Mouse (Mus musculus) left cerebral cortex, adult 18-20 months (tissue): ENCODE measurements around the gene Acsm1. TPM values are rescaled to one million over a fixed set of nuclear protein-coding genes. Genes with fewer than 3 reads are reported as not detected.
"Not testable (repeated sequence)": the region's sequence is repeated elsewhere in the genome, so short reads cannot be mapped to it uniquely, and the experiment has no call there.

Experiments used
- DNase-seq, 2 experiments: peaks; one replicate each; pipeline ENCODE4 v3.0.0; 2021 to 2022; ENCODE audit warnings: low spot score in 2 of 2, mixed read lengths in 1 of 2
- long read RNA-seq, 2 experiments: library from polyadenylated mRNA; stranded (forward); transcript quantifications; one replicate each; pipeline ENCODE4 v2.0.0; 2021
- total RNA-seq, 2 experiments: library from RNA; stranded (reverse); gene quantifications; 2 replicates each; pipeline ENCODE4 v1.2.3; 2021

The Acsm1 gene
- total RNA-seq, result not detected
- long read RNA-seq, experiment 1, result 0 reads
- long read RNA-seq, experiment 2, result 0 reads

DNA sequence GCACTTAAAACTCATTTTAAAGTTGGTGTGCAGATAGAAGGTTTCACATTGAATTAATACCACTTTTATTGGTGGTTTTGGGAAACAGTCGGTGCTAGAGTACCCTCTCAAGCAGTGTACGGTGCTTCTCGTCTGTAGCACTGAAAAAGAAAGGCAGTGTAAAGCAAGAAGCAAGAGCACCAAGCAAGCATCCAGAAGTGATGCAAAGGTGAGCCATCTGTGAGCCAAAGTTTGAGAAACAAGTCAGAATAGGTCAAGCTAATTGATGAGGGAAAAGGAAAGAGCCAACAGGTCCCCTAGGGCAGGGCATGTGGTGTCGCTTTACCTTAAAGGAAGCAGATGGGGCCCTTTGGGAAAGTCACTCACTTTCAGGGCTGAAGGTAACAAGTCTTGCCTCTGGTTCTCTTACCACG is at the start of gene Acsm1:
Gene Acsm1 (plus strand): TSS at position 363 of the 413 bp plus-strand sequence.
- DNase-seq, result no peak

DNA sequence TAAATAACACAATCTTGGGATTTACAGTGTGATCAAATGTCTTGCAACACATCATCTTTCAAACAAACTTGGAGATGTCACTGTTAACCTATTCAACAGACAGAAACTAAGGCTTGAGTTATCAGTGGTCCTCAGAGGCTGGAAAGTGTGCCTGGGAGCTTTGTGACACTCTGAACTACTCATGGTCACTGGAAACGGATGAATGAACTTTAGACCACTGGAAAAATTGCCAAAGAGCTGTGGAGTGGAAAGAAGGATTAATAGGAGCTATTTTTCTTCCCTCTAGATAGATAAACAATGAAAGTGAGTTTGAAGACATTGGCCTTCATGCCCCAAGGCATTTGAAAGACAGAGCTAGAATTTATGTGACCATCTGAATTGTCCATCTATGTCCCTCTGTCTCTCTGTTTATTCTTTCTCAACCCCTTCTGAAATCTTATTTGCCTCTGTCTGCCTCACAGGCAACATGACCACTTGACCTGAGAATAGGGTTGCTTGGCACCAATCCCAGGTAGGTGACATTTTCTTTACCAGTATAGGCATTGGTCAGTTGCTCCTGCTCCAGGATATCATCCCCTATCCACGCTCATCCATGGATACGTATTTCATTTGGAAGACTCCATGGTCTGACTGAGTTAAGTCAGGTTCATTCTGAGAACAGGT is 46.9 kb upstream of the Acsm1 start:
- DNase-seq, result no peak

DNA sequence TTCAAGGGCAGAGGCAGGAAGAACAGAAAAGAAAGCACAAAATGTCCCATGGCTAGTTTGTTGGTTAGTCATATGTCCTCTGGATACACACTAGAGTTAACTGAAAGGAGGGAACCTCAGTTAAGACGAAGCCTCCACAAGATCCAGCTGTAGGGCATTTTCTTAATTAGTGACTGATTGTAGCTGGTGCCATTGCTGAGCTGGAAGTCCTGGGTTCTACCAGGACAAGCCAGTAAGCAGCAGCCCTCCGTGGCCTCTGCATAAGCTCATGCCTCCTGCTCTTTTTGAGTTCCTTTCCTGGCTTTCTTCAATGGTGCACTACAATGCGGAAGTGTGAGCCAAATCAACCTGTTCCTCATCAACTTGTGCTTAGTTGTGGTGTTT is 46.4 kb upstream of the Acsm1 start:
- DNase-seq, result no peak

DNA sequence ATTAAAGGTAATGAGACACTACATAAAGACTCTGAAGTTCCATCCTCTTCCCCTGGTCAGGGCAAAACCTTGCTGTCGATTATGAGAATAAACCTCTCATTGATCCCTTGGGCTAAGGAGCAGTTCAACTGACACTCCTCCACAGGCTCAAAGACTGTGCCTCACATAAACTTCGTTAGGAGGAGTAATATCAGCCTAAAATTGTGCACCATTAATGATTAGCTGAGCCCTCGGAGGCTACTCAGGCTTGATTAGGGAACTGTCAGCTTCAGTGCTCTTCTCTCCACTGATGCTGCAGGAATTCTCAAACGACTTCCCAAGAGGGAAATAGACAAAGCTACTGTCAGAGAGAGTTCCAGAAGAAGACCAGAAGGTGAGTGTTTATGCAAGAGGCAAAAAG is 45.4 kb upstream of the Acsm1 start:
- no peak for DNase-seq

DNA sequence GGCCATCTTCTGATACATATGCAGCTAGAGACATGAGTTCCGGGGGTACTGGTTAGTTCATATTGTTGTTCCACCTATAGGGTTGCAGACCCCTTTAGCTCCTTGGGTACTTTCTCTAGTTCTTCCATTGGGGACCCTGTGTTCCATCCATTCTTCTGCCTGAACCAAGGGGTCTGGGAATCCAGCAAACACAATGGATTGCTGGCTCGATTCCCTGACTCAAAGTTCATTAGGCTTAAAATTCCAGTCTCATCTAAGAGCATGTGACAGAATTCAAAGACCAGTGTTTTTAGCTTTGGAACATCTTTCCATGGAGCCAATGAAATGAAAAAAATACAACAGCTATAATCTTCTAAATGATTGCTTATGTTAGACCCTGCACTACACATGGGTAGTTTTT is 44.4 kb upstream of the Acsm1 start:
- DNase-seq, result not testable (repeated sequence)

DNA sequence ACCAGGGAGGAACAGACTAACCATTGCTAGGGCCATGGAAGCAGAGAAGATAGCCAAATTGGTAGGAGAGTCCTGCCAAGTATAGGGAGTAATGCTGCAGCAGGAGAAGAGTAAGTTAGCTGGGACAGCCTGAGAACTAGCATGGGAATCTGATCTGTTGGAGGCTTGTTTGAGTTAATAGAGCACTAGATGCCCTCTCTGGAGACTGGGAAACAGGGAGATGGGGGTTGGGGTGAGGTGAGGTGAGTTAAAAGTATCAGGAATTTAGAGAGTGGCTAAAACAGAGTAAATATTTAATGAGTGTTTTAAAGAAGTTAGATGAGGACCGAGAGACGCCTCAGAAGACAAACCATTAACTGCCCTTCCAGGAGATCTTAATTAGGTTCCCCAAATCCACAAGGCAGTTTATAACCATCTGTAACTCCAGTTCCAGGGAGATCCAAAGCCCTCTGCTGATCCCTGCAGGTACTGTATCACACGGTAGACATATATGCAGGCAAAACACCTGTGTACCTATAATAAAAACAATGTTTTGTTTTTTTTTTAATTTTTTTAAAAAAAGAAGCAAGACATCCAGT is 12.2 kb upstream of the Acsm1 start:
- DNase-seq, result no peak

DNA sequence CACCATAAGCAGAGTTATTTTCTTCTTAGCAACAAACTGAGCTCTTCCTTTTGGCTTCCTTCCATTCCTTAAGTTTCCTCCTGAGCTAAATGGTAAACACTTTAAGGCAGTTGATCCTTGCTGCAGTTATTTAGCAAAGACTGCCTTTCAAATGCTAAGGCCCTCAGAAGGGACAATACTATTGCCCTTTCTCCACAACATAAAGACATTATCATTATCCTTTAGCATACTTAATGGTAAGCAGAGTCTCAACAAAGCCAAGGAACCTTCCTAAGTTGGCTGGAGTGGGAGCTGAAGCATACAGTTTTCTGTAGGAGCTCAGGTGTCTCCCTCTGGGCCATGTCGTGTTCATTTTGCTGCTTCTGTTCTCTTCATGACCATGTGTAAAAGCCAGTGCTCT is 11.5 kb upstream of the Acsm1 start:
- DNase-seq, result no peak

DNA sequence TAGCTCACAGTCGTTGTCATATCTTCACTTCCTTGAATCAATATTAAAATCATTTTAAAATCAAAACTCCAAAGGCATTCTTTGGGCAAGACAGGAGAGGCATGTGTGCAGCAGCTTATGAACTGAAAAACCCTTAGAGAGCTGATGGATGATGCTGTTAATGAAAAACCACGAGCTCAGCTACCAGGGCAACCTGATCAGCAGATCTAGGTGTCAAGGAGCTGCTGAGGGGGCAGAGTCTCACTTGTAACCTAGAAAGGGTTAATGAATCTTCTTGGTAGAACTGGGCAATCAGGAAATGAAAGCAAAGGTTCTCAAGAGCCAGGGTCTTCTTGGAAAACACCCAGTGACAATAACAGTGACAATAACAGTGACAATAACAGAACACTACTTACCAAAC is 10.3 kb upstream of the Acsm1 start:
- DNase-seq, result no peak

DNA sequence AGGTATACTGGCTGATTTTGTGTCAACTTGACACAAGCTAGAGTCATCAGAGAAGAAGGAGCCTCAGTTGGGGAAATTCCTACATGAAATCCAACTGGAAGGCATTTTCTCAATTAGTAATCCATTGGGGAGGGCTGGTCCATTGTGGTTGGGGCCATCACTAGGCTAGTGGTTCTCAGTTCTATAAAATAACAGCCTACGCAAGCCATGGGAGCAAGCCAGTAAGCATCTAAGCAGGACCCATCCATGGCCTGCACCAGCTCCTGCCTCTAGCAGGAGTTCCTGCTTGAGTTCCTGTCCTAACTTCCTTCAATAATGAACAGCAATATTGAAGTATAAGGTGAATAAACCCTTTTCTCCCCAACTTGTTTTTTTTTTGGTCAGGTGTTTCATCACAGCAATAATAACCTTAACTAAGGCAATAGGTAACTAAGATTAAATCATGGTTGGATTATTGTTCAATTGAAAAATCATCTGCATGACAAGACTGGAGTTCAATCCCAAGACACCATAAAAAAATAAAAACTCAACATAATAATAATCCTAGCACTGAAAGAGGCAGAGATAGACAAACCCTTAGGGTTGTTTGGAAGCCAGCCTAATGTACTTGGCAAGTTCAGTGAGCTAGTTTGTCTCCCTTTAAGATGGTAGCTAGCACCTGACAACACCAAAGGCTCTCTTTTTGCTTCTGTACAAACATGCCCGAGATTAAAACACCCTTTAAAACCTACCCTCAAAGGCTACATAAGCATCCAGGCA is 5.5 kb upstream of the Acsm1 start:
- no peak for DNase-seq

DNA sequence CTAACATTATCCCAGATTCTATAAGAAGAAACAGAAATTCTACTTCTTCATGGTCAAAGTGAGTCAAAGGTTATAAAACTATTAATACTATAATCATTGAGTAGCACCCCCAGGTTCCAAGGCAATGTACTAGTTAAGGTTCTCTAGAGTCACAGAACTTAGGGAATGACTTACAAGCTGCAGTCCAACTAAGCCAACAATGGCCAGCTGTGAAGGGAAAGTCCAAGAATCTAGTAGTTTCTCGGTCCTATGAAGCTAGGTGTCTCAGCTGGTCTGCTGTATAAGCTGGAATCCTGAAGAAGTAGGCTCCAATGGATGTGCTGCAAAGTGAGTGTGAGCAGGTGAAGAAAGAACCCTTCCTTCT is 4.9 kb upstream of the Acsm1 start:
- DNase-seq, result no peak

DNA sequence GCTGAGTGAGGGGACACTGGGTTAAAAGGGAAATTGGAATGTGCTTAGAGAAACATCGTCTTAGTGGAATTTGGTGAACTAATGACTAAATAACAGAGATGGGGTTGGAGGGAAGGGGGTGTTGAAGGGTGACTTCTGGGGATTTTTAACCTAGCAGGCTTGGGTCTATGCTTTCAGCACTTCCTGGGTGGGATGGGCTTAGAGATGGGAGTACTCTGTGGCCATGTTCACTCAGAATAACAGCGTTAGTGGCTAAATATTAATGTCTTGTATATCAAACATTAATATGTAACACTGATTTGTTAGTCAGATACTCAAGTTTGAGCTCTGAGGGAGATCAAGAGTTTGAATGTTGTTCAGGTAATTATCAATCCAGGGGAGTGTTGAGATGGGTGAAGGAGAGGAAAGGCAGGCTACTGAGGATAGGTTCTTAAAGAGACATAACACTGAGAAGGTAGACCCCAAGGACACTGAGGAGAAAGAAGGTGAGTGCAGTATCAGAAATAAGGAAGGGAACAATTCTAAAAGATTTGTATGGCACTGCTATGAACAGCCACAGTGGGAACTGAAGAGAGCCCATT is 1.8 kb upstream of the Acsm1 start:
- no peak for DNase-seq

DNA sequence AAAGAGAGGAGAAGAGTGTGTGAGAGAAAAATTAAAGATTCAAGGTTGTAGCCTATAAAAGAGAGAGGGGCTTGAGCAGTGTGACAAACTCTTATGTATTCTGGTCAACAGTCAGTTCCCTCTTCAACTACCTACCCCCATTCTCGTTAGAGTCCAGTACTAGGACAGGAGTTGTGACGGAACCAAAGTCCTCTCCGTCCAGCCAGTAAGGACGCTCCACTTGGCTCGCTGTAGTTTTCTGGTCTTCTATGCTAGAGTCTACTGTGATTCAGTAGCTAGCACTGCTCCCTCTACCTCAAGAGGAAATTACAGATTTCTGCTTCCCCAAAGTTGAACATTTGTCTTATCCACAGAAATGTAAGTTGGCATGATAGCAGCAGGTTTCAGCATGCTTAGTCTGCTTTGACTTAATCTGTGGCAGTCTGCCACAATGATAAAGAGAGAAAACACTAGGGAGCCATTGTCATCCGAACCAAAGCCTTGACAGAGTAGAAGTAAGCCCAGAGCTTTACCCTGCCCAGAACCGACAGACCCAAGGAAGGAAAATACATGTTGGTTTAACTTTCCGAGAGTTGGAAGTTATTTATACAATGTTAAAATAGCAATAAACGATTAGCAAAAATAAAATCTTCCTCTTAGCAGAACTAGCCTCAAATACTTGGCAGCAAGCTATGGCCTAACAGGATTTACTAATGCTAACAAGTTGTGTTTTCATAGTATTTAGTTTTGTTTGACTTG is 731 bp upstream of the Acsm1 start:
- no peak for DNase-seq

DNA sequence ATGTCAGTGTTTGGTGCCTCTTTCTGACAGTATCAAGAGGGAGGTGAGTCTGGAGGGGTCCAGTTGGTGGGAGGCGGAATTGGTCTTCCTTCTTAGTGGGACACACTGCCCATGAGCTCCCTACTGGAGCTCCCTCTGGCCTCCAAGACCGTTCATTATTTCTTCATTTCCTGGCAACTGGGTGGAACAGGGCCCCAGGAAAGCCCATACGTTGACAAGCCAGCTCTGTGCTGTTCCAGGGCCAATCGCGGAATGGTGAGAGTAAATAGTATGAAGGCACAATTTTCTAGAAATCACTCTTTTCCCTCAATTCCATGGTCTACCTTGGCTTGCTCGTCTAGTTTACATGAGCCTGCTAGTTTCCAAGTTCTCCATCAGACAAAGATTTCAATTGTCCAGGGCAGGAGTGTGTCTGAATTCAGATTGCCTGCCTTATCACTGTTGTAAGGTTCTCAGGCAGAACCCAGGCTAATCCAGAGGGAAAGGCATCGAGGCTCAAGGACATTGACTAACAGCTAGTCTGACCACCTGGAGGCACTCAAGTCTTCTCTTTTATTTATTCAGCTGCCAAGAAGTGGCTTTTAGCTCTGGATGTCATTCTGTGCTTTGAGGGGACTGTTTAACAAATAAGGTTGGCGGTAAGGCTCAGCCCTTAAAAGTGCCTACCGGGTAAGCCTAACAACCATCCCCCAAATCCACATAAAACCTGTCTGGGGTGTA is 1.1 kb downstream of the Acsm1 start:
- DNase-seq, result no peak

DNA sequence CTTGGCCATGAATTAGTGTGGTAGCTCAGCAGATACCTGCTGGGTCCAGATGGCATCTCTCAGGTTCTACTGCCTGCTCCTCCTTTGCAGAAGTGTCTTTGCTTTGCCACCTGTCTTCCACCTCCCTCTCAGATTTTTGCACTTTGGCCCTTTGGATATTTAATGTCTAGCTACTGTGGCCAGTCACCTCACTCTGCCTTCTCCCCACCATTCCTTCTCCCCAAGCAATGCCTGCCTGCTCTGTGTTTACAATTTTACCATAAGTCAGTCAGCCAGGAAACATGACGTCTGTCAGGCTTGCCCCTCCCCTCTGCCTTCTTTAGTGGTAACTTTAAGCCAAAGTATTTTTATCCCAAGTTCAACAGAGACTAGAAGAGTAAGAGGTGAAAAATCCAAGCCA is 9.7 kb downstream of the Acsm1 start:
- no peak for DNase-seq

DNA sequence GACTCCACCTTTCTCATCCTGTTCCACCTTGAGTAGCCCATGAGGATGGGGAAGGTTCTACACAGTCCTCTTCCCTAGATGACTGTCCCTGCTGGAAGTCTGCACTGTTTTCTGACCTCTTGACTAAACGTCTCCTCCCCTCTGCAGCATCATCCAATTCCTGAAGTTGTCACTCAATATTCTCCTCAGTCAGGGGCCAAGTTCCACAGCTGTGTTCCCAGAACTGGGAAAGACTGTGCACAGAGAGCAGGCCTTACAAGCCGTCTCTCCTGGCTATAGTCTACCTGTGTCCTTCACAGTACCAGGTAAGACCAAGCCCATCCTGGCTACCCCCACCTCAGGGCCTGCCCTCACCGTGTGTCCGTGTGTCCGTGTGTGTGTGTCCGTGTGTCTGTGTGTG is 10.8 kb downstream of the Acsm1 start:
- no peak for DNase-seq

DNA sequence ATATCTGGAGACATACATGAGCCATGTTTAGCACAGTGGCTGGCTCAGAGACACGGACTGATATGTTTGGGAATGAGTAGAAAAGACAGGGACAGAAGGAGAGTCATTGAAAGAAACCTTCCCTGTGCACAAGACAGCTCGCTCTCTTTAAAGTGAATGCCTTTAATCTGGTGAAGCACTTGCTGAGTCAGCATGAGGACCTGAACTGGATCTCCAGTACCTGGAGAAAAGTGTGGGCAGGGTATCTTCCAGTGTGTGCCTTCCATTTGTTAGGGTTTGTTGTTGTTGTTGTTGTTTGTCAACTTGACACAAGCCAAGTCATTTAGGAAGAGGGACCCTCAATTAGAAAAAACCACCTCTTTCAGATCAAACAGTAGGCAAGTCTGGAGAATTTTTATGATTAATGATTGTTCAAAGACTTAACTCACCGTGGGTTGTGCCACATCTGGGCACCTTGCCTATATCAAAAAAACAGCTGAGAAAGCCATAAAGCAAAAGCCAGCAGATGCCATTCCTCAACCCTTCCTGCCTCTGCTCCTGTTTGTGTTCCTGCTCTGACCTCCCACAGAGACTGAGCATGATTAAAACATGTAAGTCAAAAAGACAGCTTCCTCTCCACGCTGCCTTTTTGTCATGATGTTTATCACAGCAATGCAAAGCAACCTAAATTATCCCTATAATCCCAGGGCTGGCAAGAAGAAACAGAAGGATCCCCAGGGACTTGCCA is 11.5 kb downstream of the Acsm1 start:
- no peak for DNase-seq

DNA sequence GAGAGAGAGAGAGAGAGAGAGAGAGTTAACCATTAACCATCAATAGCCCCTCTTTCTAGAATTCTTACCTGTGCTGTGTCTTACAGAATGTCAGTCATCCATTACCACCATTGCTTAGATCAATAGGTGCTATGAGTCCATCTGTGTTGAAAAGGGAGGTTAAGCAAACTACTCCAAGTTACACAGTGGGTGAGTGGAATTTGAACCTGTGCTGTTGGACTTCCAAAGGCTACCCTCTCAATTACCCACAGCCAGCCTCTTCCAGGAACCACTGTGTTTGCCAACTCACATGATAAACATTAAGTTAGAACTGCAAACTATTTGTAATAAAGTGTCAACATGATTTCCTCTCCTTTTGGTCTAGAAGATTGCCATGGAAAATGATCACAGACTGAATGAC is 13.3 kb downstream of the Acsm1 start:
- DNase-seq, result no peak

DNA sequence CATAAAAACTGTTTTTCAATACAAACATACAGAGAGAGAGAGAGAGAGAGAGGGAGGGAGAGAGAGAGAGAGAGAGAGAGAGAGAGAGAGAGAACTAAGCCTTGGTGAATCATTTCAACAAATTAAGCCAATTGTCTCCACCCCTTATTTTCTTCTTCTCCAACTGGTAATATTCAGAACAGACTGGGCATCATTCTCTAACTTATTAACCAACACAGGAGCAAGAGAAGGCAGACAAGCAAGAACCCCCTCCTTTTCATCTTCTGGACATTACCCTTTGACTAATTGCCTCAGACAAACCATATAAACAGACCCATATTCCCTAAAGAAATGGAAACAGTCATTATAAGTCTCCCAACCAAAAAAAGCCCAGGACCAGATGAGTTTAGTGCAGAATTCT is 31.9 kb downstream of the Acsm1 start:
- DNase-seq, result no peak

DNA sequence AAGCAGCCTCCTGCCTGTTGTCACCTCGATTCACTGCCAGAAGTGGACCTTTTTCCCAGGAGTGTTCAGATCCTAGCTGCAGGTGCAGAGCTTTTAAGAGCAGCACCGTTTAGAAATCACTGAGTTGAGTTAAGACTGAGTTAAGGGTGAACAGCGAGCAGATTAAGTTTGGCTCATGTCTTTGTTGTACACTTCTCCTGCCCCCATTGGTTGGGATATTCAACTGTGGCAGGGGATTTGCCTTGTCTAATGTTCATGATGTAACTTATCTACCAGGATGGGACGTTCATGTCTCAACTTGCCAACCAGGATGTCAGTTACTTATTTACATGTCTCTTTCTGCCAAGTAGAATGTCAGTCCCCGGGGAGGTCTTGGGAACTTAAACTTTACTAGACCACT is 35.5 kb downstream of the Acsm1 start:
- no peak for DNase-seq

DNA sequence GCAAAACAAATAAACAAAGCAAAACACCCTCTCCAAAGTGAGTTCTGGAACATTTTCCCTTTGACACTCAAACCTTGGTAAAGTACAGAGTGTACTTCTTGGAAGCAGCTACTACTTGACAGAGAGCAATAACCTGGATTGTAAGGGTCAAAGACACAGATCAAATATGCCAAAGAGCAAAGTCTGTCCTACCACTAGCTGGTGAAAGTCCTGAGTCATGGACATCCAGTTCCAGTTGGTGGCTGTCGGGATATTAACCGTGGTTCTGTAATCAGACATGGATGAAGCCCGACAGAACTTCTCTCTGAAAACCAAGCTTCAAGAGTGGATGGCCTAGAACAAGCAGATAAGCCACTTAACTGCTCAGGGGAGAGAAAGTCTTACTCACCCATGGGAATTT is 61.1 kb downstream of the Acsm1 start:
- no peak for DNase-seq
